Mouse (Mus musculus): ENCODE data around the gene Slc6a4. TPM values are rescaled to one million over a fixed set of nuclear protein-coding genes. Genes with fewer than 3 reads are reported as not detected.
"Not testable (repeated sequence)": the region's sequence is repeated elsewhere in the genome, so short reads cannot be mapped to it uniquely, and the experiment has no call there.

The Slc6a4 gene
- total RNA-seq, 2 experiments from 2014 or later, result 25.6 to 42.2 TPM

- DNase-seq, result no peak
Measured at GRCm38 (mm10) chr11:77018046-77018445, 19.6 kb downstream of the Slc6a4 start.

GRCm38 (mm10) chr11:77019539-77019938, 21.1 kb downstream of the Slc6a4 start:
- no peak for DNase-seq

- DNase-seq, result no peak
Measured at GRCm38 (mm10) chr11:77021749-77022396, 23.5 kb downstream of the Slc6a4 start.

- peak in 1 of 2 experiments; percentile 28 for DNase-seq
Measured at GRCm38 (mm10) chr11:77026559-77026958, 28.2 kb downstream of the Slc6a4 start.

GRCm38 (mm10) chr11:77028157-77028556, 29.8 kb downstream of the Slc6a4 start:
- DNase-seq, result no peak

- no peak for DNase-seq
Measured at GRCm38 (mm10) chr11:77031151-77031934, 32.9 kb downstream of the Slc6a4 start.

DNA sequence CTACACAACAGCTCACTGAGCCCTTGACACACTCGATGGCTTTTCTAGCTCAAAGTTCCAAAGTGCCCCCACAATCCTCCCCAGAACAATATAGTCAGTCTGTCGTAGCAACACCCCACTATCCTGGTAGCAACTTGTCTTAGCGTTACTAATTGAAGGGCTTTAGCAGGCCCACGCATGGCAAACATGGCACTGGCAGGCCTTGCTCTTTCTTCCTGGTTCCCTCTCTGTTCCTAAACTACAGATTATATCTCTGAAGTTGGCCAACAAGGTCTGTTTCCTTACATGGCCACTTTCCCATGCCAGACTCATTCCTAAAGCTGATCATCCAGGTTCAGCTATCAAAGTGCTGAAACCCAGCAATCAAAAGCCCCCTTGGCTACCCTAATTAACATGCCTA, 43.5 kb downstream of the Slc6a4 start:
- no peak for DNase-seq

DNA sequence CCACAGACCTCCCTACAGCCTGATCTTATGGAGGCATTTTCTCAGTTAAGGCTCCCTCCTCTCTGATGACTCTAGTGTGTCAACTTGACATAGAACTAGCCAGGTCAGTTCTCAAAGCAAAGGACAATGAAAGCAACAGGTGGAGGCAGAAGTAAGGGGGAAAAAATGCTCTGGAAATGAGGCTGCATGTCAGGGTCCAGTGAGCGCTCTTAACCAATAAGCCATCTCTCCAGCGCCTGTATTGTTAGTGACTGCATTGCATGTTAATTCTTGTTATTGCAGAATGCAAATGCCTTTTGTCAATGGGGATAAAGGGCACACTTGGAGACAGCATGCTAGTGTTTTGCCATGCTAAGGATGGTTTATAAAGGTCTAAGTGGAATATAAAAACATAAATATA, 44.4 kb downstream of the Slc6a4 start:
- DNase-seq, result no peak

DNA sequence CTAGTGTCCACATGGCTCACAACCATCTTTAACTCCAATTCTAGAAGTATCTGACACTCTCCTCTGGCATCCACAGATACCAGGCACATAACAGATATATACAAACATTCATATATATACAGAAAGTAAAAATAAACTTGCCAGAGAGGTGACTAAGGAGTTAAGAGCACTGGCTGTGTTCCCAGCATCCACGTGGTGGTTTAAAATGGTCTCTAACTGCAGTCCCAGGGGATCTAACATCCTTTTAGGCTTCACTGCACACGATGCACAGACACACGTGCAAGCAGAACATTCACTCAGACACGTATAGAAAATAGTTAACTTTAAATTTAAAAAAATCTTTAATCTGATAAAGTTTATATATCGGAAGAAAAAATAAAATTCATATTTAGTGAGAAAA, 63.5 kb downstream of the Slc6a4 start:
- DNase-seq, result no peak

DNA sequence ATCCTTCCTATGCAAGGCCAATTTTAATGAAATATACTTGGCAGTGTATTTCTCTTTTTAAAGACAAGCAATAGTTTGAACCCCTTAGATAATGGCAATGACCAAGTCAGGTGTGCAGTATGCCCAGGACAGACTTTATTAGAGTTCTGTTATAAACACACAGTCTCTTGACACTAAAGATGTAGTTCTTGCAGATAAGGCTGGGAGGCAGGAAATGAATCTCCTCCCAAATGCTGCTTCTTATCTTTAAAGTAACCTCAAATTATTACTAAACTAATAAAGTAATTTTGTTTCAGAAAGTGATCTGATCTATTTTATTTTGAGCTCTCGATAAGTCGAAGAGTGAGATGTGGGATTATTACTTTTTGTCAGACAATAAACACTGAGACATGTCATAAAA, 65.0 kb downstream of the Slc6a4 start:
- DNase-seq, result no peak

DNA sequence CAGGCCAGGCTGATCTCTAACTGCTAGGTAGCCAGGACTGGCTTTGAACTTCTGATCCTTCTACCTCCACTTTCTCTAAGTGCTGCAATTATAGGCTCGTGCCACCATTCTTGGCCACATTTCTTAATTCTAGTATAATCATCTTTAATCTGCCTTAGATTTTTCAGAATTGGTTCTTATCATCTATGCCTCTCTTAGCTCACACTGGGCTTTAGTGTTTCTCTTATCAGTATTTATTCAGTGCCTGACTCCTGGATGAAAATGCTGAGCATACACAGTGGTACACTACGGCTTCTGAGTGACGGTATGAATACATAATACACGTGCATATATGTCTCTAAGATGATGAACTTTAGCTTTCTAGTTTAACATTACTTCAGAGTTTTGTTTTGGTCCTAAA, 70.4 kb downstream of the Slc6a4 start:
- no peak for DNase-seq

- DNase-seq, result peak; percentile 24 to 43
Measured at GRCm38 (mm10) chr11:77070721-77071120, 72.3 kb downstream of the Slc6a4 start.

- not testable (repeated sequence) for DNase-seq
Measured at GRCm38 (mm10) chr11:77077331-77077730, 78.9 kb downstream of the Slc6a4 start.

GRCm38 (mm10) chr11:77077792-77078191, 79.4 kb downstream of the Slc6a4 start:
- peak; percentile 14 to 25 for DNase-seq

DNA sequence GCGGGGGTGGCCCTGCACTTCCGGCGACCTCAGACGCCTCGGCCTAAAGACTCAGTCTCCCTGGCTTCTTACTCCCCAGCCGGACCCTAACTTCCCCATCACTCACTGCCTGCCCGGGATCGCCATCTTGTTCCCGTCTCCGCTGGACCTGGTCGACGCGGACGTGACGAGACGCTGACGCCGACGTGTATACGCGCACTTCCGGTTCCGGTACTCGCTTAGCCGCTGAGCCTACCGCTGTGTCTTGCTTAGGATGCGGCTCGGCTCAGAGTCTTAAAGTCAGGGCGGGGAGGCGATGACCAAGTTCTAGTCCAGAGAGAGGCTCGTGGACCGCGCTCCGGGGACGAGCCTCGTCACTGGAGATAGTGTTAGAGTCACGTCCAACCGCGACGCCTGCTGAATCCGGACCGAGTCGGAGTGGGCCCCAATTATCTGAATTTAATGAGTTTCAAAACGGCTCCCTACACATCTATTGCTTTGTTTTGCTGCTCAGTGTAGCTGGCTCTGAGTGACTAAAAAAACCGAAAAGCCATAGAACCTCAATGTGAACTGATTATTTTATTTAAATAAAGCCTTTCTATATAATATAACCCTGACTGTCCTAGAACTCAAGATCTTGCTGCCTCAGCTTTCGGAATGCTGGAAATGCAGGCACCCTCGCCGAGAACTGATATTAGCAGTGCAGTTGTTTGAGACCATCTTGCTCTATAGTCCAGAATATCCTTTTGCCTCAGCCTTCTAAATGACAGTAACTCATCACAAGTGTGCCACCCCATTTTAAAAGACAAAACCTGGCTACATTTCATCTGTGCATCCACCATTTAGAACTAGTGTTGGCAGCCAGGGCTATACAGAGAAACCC, 80.1 kb downstream of the Slc6a4 start, which contains the start of gene Nsrp1:
TSS of gene Nsrp1 (minus strand) at position 163 of the 862 bp plus-strand sequence.
- DNase-seq, result peak; percentile 95

GRCm38 (mm10) chr11:77079361-77079760, 81.0 kb downstream of the Slc6a4 start:
- no peak for DNase-seq

Small RNAs within 50 kb of the gene (microRNA-seq; reads per million reads assigned to microRNA genes)
- gene Mir423, result 3,912 reads per million, percentile 90 among the genes with 10 or more reads in this experiment

Other genes starting within 250 kb of the Slc6a4 start
- gene Gosr1, start 235.0 kb upstream of the Slc6a4 start, total RNA-seq (2021), result 10 to 100 TPM; 73.2 to 84.2 TPM
- 10 to 100 TPM; 42.1 to 47.6 TPM for gene Cpd, start 151.6 kb upstream of the Slc6a4 start, total RNA-seq (2021)
- 1 to 10 TPM in 1 of 2 experiments, under 1 TPM in 1; 0.66 to 1.1 TPM for gene Tmigd1, start 96.4 kb upstream of the Slc6a4 start, total RNA-seq (2021)
- 10 to 100 TPM; 45.2 to 57.2 TPM for gene Blmh, start 73.8 kb upstream of the Slc6a4 start, total RNA-seq (2021)
- gene Nsrp1, start 79.8 kb downstream of the Slc6a4 start, total RNA-seq (2021), result 10 to 100 TPM; 18.3 to 23.6 TPM
- under 1 TPM; 0.36 to 0.66 TPM for gene Efcab5, start 190.4 kb downstream of the Slc6a4 start, total RNA-seq (2021)
- 10 to 100 TPM; 16.8 to 27.1 TPM for gene Ssh2, start 217.7 kb downstream of the Slc6a4 start, total RNA-seq (2021)